Mouse (Mus musculus): ENCODE results near the gene Adh1. TPM values are rescaled to one million over a fixed set of nuclear protein-coding genes. Genes with fewer than 3 reads are reported as not detected.

Adh1 gene
- polyA plus RNA-seq, 1 experiment from 2014 or later = 3.2 TPM

DNA sequence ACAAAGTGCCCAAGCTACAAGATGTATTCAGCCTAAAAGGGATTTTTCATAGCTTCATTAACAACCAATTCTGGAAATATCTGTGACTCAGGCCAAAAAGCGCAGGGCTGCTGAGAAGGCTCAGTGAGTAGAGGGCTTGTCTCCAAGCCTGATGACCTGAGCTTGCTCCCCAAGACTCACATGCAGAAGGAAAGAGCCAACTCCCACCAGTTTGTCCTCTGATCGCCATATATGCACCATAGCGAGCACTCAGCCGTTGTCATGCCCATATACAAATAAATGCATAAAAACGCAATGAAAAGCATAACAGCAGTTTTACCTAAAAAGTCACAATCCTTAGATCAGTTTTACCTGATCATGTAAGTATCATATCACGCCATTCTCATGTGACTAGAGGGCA is 34.3 kb upstream of the Adh1 start:
- H3K27ac ChIP-seq (replicated peaks) = no peak overlapping the region
- no peak overlapping the region for H3K9ac ChIP-seq (replicated peaks)
- H3K4me1 ChIP-seq = no peaks in the 10 kb centered on the region
- H3K9me3 ChIP-seq (replicated peaks) = no peaks in the 10 kb centered on the region
- WGBS = 94% methylated on average over 6 of the region's 6 CpGs
- H3K4me2 ChIP-seq = no peak overlapping the region
- no peak for ATAC-seq (ENCODE audit: low FRiP score)
- no peaks in the 10 kb centered on the region for H3K36me3 ChIP-seq
- no peak overlapping the region for H3K4me3 ChIP-seq (replicated peaks)
- no peaks in the 10 kb centered on the region for H3K27me3 ChIP-seq (replicated peaks)

DNA sequence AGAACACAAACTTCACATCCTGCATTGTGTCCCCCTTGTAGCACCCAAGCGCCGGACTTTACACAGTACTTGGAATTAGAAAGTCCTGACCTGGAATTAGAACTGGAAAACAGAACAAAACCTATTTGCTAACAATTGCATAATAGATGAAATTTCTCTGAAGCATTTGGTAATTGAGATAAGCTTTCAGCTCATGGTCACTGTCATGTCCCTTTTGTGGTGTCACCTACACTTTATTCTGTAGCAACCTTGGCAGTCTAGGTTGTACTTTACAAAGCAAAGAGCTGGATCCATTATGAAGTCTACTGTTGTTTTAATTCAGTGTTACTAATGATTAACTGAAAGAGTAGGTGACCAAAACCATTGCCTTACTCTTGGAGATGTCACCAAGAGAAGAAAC is 33.7 kb upstream of the Adh1 start:
- Histone ChIP-seq H3K36me3 (no peaks in the 10 kb centered on the region), H3K9ac (replicated peaks) (no peak overlapping the region), H3K27me3 (replicated peaks) (no peaks in the 10 kb centered on the region), H3K4me3 (replicated peaks) (no peak overlapping the region), H3K4me2 (no peak overlapping the region), H3K4me1 (no peaks in the 10 kb centered on the region), H3K27ac (replicated peaks) (no peak overlapping the region), H3K9me3 (replicated peaks) (no peaks in the 10 kb centered on the region)
- ATAC-seq (ENCODE audit: low FRiP score) = no peak
- WGBS = 97% methylated on average over 2 of the region's 2 CpGs

DNA sequence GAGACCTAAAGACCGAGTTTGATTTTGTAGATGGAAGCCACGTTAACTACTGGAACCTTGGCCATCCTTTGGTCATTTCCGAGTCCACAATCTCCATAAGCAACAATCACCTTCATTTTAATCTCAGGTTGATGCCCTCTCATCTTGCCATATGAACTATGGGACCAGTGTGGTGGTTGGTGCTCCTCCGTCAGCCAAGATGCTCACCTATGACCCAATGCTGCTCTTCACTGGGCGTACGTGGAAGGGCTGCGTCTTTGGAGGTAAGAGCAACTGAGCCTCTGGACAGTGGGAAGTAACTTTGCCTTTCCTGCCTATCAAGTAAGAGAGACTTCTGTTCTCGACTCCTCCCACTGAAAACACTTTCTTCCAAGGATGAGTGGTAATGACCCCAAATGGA is 33.0 kb upstream of the Adh1 start:
- no peak overlapping the region for H3K4me3 ChIP-seq (replicated peaks)
- ATAC-seq (ENCODE audit: low FRiP score) = no peak
- H3K27ac ChIP-seq (replicated peaks) = no peak overlapping the region
- H3K4me2 ChIP-seq = no peak overlapping the region
- H3K27me3 ChIP-seq (replicated peaks) = no peaks in the 10 kb centered on the region
- no peaks in the 10 kb centered on the region for H3K9me3 ChIP-seq (replicated peaks)
- H3K4me1 ChIP-seq = no peaks in the 10 kb centered on the region
- H3K9ac ChIP-seq (replicated peaks) = no peak overlapping the region
- H3K36me3 ChIP-seq = no peaks in the 10 kb centered on the region
- WGBS = 94% methylated on average over 8 of the region's 8 CpGs

DNA sequence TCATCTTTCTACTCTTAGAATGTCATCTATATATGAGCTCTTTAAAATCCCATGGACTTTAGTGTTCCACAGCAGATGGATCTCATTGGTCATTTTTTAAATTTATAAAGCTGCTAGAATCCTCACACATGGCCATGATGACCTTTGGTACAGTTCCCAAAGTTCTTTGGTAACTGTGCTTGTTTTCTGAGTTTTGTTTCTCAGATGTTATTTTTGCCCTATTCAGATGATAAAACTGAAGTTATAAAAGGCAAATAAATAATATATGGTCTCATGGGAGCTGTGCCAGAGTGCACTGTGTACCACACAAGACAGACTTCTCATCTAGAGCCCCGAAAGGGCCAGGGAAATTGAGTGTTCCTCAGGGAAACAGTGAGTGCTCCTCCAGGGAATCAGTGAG is 31.3 kb upstream of the Adh1 start:
- no peaks in the 10 kb centered on the region for H3K4me1 ChIP-seq
- no peaks in the 10 kb centered on the region for H3K9me3 ChIP-seq (replicated peaks)
- no peak for ATAC-seq (ENCODE audit: low FRiP score)

DNA sequence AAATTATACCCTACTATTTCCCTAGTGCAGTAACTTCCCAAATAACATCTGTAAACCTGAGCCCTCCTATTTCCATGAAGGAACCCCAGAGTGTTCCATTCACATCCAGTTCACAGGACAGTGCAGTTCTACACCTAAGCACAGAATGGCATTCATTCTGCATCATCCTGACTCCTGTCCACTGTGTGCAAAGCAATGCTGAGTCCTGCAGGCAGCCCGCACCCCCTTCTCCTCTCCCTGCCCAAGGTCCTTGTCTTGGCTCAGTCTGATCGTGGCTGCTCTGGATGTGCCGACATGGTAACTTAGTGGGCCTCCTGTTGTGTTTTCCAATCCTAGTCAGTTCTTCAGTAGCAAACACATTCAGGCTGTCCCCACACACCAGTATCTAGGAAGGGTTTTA is 30.5 kb upstream of the Adh1 start:
- Histone ChIP-seq H3K27ac (replicated peaks) (no peak overlapping the region), H3K9me3 (replicated peaks) (no peaks in the 10 kb centered on the region), H3K4me2 (no peak overlapping the region), H3K9ac (replicated peaks) (no peak overlapping the region), H3K36me3 (no peaks in the 10 kb centered on the region), H3K27me3 (replicated peaks) (no peaks in the 10 kb centered on the region), H3K4me1 (no peaks in the 10 kb centered on the region), H3K4me3 (replicated peaks) (no peak overlapping the region)
- ATAC-seq (ENCODE audit: low FRiP score) = no peak
- 78% methylated on average over 3 of the region's 3 CpGs for WGBS

More for the DNA sequence above, 31.3 kb upstream of the Adh1 start:
- no peaks in the 10 kb centered on the region for H3K27me3 ChIP-seq (replicated peaks)
- no peak overlapping the region for H3K27ac ChIP-seq (replicated peaks)
- WGBS = 57% methylated on average over 1 of the region's 1 CpGs
- no peak overlapping the region for H3K4me2 ChIP-seq
- no peak overlapping the region for H3K9ac ChIP-seq (replicated peaks)
- H3K36me3 ChIP-seq = no peaks in the 10 kb centered on the region
- H3K4me3 ChIP-seq (replicated peaks) = no peak overlapping the region

DNA sequence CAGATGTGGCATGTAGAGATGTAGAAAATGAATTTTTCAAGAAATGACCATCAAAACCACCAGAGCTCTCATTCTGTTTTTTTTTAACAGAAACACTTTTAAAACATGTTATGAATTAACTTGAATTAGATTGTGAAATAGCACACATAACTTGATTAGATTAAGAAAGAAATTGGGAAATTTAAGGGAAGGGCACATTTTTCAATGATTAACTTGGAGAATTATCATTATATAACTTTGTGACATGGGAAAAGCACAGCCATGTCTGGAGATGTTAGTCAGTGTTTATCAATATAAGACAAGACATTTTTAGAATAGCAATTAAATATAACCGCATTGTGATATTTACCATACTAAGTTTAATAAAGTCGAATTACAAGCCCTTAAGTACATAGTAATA is 29.3 kb upstream of the Adh1 start:
- Histone ChIP-seq H3K4me1 (no peaks in the 10 kb centered on the region), H3K4me2 (no peak overlapping the region), H3K9ac (replicated peaks) (no peak overlapping the region), H3K9me3 (replicated peaks) (no peaks in the 10 kb centered on the region), H3K27me3 (replicated peaks) (no peaks in the 10 kb centered on the region), H3K4me3 (replicated peaks) (no peak overlapping the region), H3K36me3 (no peaks in the 10 kb centered on the region), H3K27ac (replicated peaks) (no peak overlapping the region)
- 79% methylated on average over 2 of the region's 2 CpGs for WGBS
- no peak for ATAC-seq (ENCODE audit: low FRiP score)

DNA sequence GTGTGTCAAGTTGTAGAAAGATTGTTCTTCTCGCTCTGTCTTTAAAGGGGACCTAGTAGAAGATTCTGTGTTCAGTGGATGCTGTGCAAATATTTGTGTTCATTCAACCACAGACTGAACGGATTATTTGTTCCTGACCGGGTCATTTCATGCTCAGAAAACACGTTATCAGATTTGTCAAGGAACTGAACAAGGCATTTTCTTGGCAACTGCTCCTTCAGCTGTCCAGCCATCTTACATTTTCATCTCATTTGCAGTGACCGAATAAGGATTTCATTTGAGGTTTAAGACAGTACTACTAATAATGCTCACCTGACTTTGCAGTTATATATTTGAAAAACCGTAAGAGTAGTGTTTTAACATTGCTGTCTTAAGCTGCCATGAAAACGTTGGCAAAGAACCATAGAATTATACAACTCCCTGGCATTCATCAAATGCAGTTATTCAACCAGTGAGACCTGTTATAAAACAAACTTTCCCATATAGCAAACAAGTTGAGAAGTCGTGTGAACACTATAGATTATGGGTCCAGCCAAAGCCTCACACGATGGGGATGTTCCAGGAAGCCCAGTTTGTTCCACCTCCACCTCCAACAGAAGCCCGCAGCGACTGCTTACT is 24.1 kb upstream of the Adh1 start:
- H3K36me3 ChIP-seq = no peaks in the 10 kb centered on the region
- peaks cover 5% of the 10 kb centered on the region for H3K4me1 ChIP-seq
- H3K27ac ChIP-seq (replicated peaks) = no peak overlapping the region
- no peaks in the 10 kb centered on the region for H3K27me3 ChIP-seq (replicated peaks)
- no peaks in the 10 kb centered on the region for H3K9me3 ChIP-seq (replicated peaks)
- no peak overlapping the region for H3K9ac ChIP-seq (replicated peaks)
- WGBS = 80% methylated on average over 11 of the region's 11 CpGs
- ATAC-seq (ENCODE audit: low FRiP score) = no peak
- no peak overlapping the region for H3K4me2 ChIP-seq
- H3K4me3 ChIP-seq (replicated peaks) = no peak overlapping the region

DNA sequence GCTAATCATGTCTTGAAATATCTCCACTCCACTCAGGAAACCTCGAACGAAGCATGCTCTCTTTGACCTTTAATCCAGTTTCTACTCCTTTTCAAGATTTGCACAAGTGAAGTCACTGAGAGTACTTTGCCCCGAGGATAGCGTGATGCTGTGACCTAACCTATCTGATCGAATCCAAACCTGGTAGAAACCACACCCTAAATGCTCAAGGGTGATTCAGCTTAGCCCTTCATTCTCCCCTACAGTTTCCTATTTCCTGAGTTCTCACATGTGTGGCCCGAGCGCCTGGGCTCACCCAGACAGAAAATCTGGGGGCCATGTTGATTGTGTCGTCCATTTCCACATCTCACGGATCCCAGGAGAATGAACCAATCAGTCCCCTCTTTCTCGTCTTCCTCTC is 22.7 kb upstream of the Adh1 start:
- no peak overlapping the region for H3K27ac ChIP-seq (replicated peaks)
- H3K9me3 ChIP-seq (replicated peaks) = no peaks in the 10 kb centered on the region
- H3K4me2 ChIP-seq = no peak overlapping the region
- H3K4me3 ChIP-seq (replicated peaks) = no peak overlapping the region
- no peaks in the 10 kb centered on the region for H3K27me3 ChIP-seq (replicated peaks)
- H3K36me3 ChIP-seq = no peaks in the 10 kb centered on the region
- H3K9ac ChIP-seq (replicated peaks) = no peak overlapping the region
- WGBS = 92% methylated on average over 10 of the region's 10 CpGs
- no peak for ATAC-seq (ENCODE audit: low FRiP score)
- peaks cover 12% of the 10 kb centered on the region for H3K4me1 ChIP-seq

DNA sequence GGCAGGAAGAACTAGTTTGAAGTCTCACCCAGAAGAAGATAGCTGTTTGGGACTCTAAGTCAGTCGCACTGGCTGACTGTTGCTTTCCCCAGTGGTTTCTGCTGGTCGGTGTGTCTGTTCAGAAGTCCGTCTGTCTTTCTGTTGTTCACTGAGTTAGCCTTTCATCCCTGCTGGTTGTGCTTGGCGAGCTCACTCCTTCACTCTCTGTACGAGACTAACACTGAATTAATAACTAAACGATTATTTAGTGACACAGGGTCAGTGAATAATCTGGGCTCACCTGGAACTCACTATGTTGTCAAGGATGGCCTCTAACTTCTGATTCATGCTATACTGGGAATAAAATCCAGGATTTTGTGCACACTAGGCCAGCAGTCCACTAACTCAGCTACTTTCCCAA is 21.3 kb upstream of the Adh1 start:
- Histone ChIP-seq H3K4me3 (replicated peaks) (no peak overlapping the region), H3K4me1 (peaks cover 12% of the 10 kb centered on the region), H3K4me2 (no peak overlapping the region), H3K9ac (replicated peaks) (no peak overlapping the region), H3K27me3 (replicated peaks) (no peaks in the 10 kb centered on the region), H3K9me3 (replicated peaks) (no peaks in the 10 kb centered on the region), H3K27ac (replicated peaks) (no peak overlapping the region), H3K36me3 (no peaks in the 10 kb centered on the region)
- WGBS = 91% methylated on average over 6 of the region's 6 CpGs
- ATAC-seq (ENCODE audit: low FRiP score) = no peak

DNA sequence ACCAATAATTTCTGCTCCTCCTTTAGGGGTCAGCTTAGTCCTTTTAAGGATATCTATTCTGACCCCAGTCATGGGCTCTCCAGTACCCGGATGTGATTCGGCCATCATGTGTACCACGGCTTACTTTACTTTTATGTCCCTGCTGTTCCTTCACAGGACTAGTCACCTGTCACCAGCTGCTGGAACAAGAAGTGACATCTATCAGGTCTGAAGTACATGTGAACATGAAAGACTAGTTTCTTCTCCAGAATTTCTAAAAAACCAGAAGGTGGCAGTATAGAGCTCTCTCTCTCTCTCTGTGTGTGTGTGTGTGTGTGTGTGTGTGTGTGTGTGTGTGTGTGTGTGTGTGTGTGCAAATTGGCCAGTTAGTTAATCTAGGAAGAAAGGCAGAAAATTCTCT is 20.4 kb upstream of the Adh1 start:
- H3K27me3 ChIP-seq (replicated peaks) = no peaks in the 10 kb centered on the region
- no peak for ATAC-seq (ENCODE audit: low FRiP score)
- H3K4me3 ChIP-seq (replicated peaks) = no peak overlapping the region
- no peak overlapping the region for H3K9ac ChIP-seq (replicated peaks)
- no peak overlapping the region for H3K4me2 ChIP-seq
- WGBS = 91% methylated on average over 3 of the region's 3 CpGs
- H3K27ac ChIP-seq (replicated peaks) = no peak overlapping the region
- no peaks in the 10 kb centered on the region for H3K9me3 ChIP-seq (replicated peaks)
- H3K36me3 ChIP-seq = no peaks in the 10 kb centered on the region
- peaks cover 12% of the 10 kb centered on the region for H3K4me1 ChIP-seq

DNA sequence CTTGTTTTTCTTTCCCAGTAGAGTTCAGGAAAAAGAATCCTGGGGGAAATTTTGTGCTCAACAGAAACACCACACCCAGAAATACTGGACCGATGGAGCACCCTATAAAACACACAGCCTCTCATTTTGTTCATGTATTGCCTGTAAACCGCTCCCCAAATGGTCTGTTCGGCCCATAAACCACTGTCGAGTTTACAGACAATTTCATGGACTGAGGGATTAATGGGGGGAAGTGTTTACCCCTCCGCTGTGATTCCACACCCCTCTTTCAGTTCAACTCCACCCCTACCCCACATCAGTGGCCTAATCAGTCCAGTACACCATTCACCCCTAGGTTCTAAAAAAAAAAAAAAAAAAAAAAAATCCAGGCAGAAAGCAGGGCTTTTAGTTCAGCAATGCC is 19.8 kb upstream of the Adh1 start:
- Histone ChIP-seq H3K9me3 (replicated peaks) (no peaks in the 10 kb centered on the region), H3K27me3 (replicated peaks) (no peaks in the 10 kb centered on the region), H3K4me1 (peaks cover 12% of the 10 kb centered on the region), H3K36me3 (no peaks in the 10 kb centered on the region), H3K9ac (replicated peaks) (no peak overlapping the region), H3K27ac (replicated peaks) (no peak overlapping the region), H3K4me2 (no peak overlapping the region), H3K4me3 (replicated peaks) (no peak overlapping the region)
- no peak for ATAC-seq (ENCODE audit: low FRiP score)
- 61% methylated on average over 5 of the region's 5 CpGs for WGBS

DNA sequence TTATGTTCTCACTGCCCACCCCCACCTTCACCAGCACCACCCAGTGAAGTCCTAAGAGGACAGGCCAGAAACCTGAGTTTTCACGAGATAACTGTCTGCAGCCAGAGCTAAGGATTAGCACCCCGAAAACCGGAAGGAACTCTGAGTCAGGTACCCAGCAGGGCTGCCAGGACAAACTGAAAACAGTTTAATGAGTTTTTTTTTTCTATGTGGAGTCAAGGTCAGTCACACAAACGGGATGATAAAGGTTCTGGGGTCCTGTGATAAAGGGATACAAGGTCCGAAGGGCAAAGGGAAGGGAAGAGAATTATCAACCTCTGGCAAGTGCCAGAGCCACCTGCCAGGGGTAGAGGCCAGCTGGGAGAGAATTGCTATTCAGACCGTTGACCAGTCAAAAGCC is 19.4 kb upstream of the Adh1 start:
- no peak overlapping the region for H3K27ac ChIP-seq (replicated peaks)
- peaks cover 12% of the 10 kb centered on the region for H3K4me1 ChIP-seq
- no peaks in the 10 kb centered on the region for H3K27me3 ChIP-seq (replicated peaks)
- ATAC-seq (ENCODE audit: low FRiP score) = no peak
- no peak overlapping the region for H3K4me2 ChIP-seq
- WGBS = 67% methylated on average over 6 of the region's 6 CpGs
- no peaks in the 10 kb centered on the region for H3K9me3 ChIP-seq (replicated peaks)
- H3K9ac ChIP-seq (replicated peaks) = no peak overlapping the region
- H3K4me3 ChIP-seq (replicated peaks) = no peak overlapping the region
- H3K36me3 ChIP-seq = no peaks in the 10 kb centered on the region

Measured in neural tube, embryonic 15.5 days (tissue).